Mouse (Mus musculus): ENCODE data around the gene Utf1. TPM values are rescaled to one million over a fixed set of nuclear protein-coding genes. Genes with fewer than 3 reads are reported as not detected.

Gene Utf1
- polyA plus RNA-seq (2014; fragmentation: Nextera tagmentation; extraction: Ambion mirVana): not detected in 2 replicates

DNA sequence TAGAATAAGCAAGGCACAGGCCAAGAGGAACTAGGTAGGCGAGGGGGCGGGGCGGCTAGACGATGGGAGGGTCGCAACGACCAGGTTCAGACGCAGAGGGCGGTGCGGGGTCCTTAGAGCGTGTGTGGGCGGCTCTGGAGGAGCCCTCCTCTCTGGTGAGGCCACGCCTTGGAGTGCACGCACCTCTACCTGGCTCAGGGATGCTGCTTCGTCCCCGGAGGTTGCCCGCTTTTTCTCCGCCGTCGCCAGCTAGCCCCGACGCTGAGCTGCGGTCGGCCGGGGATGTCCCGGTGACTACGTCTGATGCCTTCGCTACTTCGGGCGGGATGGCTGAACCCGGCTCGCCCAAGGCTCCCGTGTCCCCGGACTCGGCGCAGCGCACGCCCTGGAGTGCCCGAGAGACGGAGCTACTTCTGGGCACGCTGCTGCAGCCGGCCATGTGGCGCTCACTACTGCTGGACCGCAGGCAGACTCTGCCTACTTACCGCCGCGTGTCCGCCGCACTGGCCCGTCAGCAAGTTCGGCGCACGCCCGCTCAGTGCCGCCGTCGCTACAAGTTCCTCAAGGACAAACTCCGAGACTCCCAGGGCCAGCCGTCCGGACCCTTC, at the start of gene Utf1:
TSS of gene Utf1 (plus strand) at position 116 of the 608 bp plus-strand sequence.
- no peaks in the 10 kb centered on the region for H3K9me3 ChIP-seq (ENCODE audit: control insufficient read depth, low read depth, low read length)
- no peaks in the 10 kb centered on the region for H3K36me3 ChIP-seq (ENCODE audit: control insufficient read depth, insufficient read depth, low read length)
- no peak within 1 kb of the TSS for H3K9ac ChIP-seq (replicated peaks; ENCODE audit: low read depth, low read length)
- WGBS: under 1% methylated on average over 59 of the region's 59 CpGs
- peak within 1 kb of the TSS; percentile 47 for H3K4me2 ChIP-seq (replicated peaks; ENCODE audit: low read depth, low read length)
- ATAC-seq (ENCODE audit: insufficient number of reproducible peaks, insufficient read depth, low FRiP score, low read depth): peak; percentile 73; the same call in 1 of the 2 replicates
- H3K27me3 ChIP-seq (ENCODE audit: control insufficient read depth, insufficient read depth, low read length): peaks cover 39% of the 10 kb centered on the region
- no peak within 1 kb of the TSS for H3K27ac ChIP-seq (ENCODE audit: low read length)
- peaks cover 10% of the 10 kb centered on the region; the same call in 1 of the 2 replicates for H3K4me1 ChIP-seq (ENCODE audit: control insufficient read depth, insufficient read depth, low read length)
- peak within 1 kb of the TSS; percentile 28 for H3K4me3 ChIP-seq (ENCODE audit: low read depth, low read length)

DNA sequence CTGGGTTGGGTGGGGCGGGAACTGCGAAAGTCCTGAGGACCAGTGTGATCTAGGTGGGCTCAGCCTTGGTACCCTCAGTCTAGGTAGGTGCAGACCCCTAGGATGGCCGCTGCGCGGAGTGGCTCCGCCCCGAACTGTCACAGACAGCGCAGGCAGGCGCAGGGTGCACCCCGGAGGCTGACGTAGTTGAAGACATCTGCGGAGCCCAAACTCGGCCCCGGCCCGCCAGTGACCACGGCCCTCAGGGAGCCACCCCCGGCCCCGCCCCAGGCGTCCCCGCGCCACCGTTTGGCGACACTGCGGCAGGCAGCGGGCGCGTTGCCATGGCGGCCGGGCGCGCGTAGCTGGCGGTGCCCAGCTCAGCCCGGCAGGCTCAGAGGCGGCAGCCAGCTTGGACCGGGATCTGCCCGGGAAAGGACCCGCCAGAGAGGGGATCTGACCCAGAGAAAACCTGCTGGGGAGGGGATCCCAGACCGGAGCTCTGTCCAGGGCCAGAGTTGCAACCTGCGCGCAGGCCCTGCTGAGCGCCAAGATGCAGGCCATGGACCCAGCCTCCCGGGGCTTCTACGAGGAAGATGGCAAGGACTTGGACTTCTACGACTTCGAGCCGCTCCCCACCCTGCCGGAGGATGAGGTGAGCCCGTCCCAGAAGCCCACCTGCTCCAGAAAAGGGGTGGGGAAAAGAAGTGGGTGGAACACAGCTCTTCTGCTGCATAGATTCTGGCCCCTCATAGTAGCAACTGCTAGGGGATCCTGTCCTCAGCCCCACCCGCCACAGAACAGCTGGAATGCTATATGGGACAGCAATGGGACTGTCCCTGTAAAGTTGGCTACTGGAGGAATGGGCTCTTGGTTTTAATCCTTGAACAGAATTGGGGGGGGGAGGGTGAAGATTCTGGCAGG, 48.7 kb upstream of the Utf1 start, which contains the start of gene Kndc1:
TSS of gene Kndc1 (plus strand) at position 42 of the 903 bp plus-strand sequence.
- 0 out of 2 replicates have a peak within 1 kb of the TSS, but pooled peaks have one; percentile 10 for H3K9ac ChIP-seq (replicated peaks; ENCODE audit: low read depth, low read length)
- no peaks in the 10 kb centered on the region for H3K9me3 ChIP-seq (ENCODE audit: control insufficient read depth, low read depth, low read length)
- ATAC-seq (ENCODE audit: insufficient number of reproducible peaks, insufficient read depth, low FRiP score, low read depth): peak; percentile 57; the same call in 1 of the 2 replicates
- peaks cover 16% of the 10 kb centered on the region for H3K27me3 ChIP-seq (ENCODE audit: control insufficient read depth, insufficient read depth, low read length)
- H3K4me2 ChIP-seq (replicated peaks; ENCODE audit: low read depth, low read length): peak within 1 kb of the TSS; percentile 75
- no peak within 1 kb of the TSS for H3K27ac ChIP-seq (ENCODE audit: low read length)
- 1% methylated on average over 46 of the region's 50 CpGs for WGBS
- H3K4me1 ChIP-seq (ENCODE audit: control insufficient read depth, insufficient read depth, low read length): no peaks in the 10 kb centered on the region
- H3K4me3 ChIP-seq (ENCODE audit: low read depth, low read length): peak within 1 kb of the TSS; percentile 45
- H3K36me3 ChIP-seq (ENCODE audit: control insufficient read depth, insufficient read depth, low read length): no peaks in the 10 kb centered on the region

DNA sequence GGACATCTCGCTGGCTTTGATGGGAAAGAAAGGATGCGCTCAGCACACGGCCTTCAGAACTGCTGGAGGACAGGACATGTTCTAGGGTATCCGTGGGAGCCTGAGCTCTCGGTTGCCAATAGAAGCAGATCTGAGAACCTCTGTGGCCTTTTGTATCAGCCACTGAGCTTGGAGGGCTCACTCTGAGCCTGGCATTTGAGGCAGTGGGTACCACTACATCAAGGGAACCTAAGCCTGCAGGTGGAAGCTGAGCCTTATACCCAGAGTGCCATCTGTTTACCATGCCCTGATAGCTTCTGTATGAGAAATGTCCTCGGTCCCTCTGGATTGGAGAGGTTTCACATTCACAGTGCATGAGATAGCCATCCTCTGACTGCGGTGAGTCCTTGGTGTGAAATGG, 47.3 kb upstream of the Utf1 start:
- H3K27me3 ChIP-seq (ENCODE audit: control insufficient read depth, insufficient read depth, low read length): peaks cover 16% of the 10 kb centered on the region
- no peak overlapping the region for H3K4me3 ChIP-seq (ENCODE audit: low read depth, low read length)
- H3K36me3 ChIP-seq (ENCODE audit: control insufficient read depth, insufficient read depth, low read length): no peaks in the 10 kb centered on the region
- no peak overlapping the region for H3K9ac ChIP-seq (replicated peaks; ENCODE audit: low read depth, low read length)
- H3K27ac ChIP-seq (ENCODE audit: low read length): no peak overlapping the region
- H3K9me3 ChIP-seq (ENCODE audit: control insufficient read depth, low read depth, low read length): no peaks in the 10 kb centered on the region
- H3K4me2 ChIP-seq (replicated peaks; ENCODE audit: low read depth, low read length): no peak overlapping the region
- WGBS: 76% methylated on average over 7 of the region's 7 CpGs
- no peak for ATAC-seq (ENCODE audit: insufficient number of reproducible peaks, insufficient read depth, low FRiP score, low read depth)
- no peaks in the 10 kb centered on the region for H3K4me1 ChIP-seq (ENCODE audit: control insufficient read depth, insufficient read depth, low read length)

DNA sequence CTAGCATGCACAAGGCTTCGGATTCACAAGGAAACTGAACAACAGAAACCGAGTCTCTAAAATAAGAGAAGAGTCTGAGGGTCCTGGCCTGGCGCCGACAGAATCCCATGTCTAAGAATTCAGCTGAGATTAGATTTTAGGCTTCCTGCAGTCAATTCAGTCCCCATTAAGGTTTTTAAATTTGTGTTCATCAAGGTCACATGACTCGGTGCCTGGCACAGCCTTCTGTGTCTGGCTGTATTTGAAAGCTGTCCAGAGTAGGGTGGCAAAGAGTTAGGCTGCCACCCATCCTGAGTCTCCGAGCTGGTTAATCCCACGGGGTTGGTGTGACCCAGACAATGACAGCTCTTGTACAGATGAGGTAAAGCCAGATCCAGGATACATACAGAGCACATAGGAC, 46.8 kb upstream of the Utf1 start:
- Histone ChIP-seq H3K9me3 (ENCODE audit: control insufficient read depth, low read depth, low read length) (no peaks in the 10 kb centered on the region), H3K9ac (replicated peaks; ENCODE audit: low read depth, low read length) (no peak overlapping the region), H3K4me2 (replicated peaks; ENCODE audit: low read depth, low read length) (no peak overlapping the region), H3K4me3 (ENCODE audit: low read depth, low read length) (no peak overlapping the region), H3K27ac (ENCODE audit: low read length) (no peak overlapping the region), H3K36me3 (ENCODE audit: control insufficient read depth, insufficient read depth, low read length) (no peaks in the 10 kb centered on the region), H3K4me1 (ENCODE audit: control insufficient read depth, insufficient read depth, low read length) (no peaks in the 10 kb centered on the region), H3K27me3 (ENCODE audit: control insufficient read depth, insufficient read depth, low read length) (peaks cover 16% of the 10 kb centered on the region)
- 84% methylated on average over 7 of the region's 7 CpGs for WGBS
- no peak for ATAC-seq (ENCODE audit: insufficient number of reproducible peaks, insufficient read depth, low FRiP score, low read depth)

DNA sequence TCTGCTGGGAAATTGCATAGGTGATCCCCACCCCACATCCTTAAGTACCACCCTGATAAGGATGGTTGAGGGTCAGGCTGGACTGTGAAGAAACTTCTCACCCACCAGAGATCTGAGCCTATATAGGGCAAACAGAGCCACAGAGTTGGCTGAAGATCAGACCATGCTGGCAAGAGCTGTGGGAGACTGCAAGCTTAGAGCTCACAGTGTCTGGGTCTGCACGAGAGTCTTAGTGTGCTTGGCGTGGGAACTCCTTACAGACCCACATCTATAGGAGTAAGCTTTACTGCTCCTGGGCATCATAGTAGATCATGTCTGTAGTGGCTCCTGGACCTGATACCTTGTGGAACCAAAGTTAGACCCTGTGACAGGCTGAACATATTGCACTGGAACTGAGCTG, 45.0 kb upstream of the Utf1 start:
- Histone ChIP-seq H3K27me3 (ENCODE audit: control insufficient read depth, insufficient read depth, low read length) (peaks cover 13% of the 10 kb centered on the region), H3K36me3 (ENCODE audit: control insufficient read depth, insufficient read depth, low read length) (no peaks in the 10 kb centered on the region), H3K4me2 (replicated peaks; ENCODE audit: low read depth, low read length) (no peak overlapping the region), H3K27ac (ENCODE audit: low read length) (no peak overlapping the region), H3K4me3 (ENCODE audit: low read depth, low read length) (no peak overlapping the region), H3K4me1 (ENCODE audit: control insufficient read depth, insufficient read depth, low read length) (no peaks in the 10 kb centered on the region), H3K9me3 (ENCODE audit: control insufficient read depth, low read depth, low read length) (no peaks in the 10 kb centered on the region), H3K9ac (replicated peaks; ENCODE audit: low read depth, low read length) (no peak overlapping the region)
- 74% methylated on average over 2 of the region's 2 CpGs for WGBS
- ATAC-seq (ENCODE audit: insufficient number of reproducible peaks, insufficient read depth, low FRiP score, low read depth): no peak

DNA sequence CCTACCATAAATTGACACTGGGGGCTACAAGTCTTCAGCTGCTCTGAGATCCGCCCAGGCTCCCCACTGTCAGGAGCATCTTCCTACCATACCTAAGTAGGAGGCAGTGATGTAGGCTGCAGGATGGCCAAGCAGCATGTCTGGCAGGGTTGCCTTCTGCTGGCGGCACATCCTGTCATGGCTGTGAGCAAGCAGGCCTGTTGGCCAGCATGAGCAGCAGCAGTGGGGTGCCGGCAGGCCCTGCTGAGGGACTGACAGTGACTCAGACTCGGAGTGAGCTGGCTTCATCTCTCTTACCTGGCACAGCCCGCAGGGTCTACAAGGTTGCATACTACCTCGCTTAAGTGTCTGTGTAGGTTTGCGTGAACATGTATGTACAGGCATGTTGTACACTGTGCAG, 44.1 kb upstream of the Utf1 start:
- no peak overlapping the region for H3K9ac ChIP-seq (replicated peaks; ENCODE audit: low read depth, low read length)
- no peaks in the 10 kb centered on the region for H3K36me3 ChIP-seq (ENCODE audit: control insufficient read depth, insufficient read depth, low read length)
- no peaks in the 10 kb centered on the region for H3K4me1 ChIP-seq (ENCODE audit: control insufficient read depth, insufficient read depth, low read length)
- no peak overlapping the region for H3K4me2 ChIP-seq (replicated peaks; ENCODE audit: low read depth, low read length)
- H3K27ac ChIP-seq (ENCODE audit: low read length): no peak overlapping the region
- peaks cover 5% of the 10 kb centered on the region; the same call in 1 of the 2 replicates for H3K27me3 ChIP-seq (ENCODE audit: control insufficient read depth, insufficient read depth, low read length)
- no peaks in the 10 kb centered on the region for H3K9me3 ChIP-seq (ENCODE audit: control insufficient read depth, low read depth, low read length)
- no peak for ATAC-seq (ENCODE audit: insufficient number of reproducible peaks, insufficient read depth, low FRiP score, low read depth)
- H3K4me3 ChIP-seq (ENCODE audit: low read depth, low read length): no peak overlapping the region
- 80% methylated on average over 7 of the region's 7 CpGs for WGBS

DNA sequence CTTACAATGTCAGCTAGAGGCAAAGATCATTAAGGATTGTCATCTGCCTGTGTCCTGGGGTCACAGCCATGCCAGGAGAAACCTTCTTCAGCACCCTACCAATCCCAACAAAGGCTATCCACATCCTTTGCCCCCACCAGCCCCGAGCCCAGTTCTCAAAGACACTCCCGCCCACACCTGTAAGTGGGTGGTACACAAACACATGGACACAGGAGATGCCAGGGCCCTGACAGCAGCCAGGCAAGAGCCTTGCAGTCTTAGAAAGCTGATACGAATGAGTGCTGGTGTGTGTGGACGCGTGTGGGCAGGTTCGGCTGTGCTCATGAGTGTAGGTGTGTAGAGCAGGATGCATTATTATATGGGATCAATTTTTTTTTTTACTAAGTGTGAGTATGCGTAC, 43.1 kb upstream of the Utf1 start:
- Histone ChIP-seq H3K27me3 (ENCODE audit: control insufficient read depth, insufficient read depth, low read length) (no peaks in the 10 kb centered on the region), H3K4me1 (ENCODE audit: control insufficient read depth, insufficient read depth, low read length) (no peaks in the 10 kb centered on the region), H3K9ac (replicated peaks; ENCODE audit: low read depth, low read length) (no peak overlapping the region), H3K9me3 (ENCODE audit: control insufficient read depth, low read depth, low read length) (no peaks in the 10 kb centered on the region), H3K4me2 (replicated peaks; ENCODE audit: low read depth, low read length) (no peak overlapping the region), H3K27ac (ENCODE audit: low read length) (no peak overlapping the region), H3K36me3 (ENCODE audit: control insufficient read depth, insufficient read depth, low read length) (no peaks in the 10 kb centered on the region), H3K4me3 (ENCODE audit: low read depth, low read length) (no peak overlapping the region)
- no peak for ATAC-seq (ENCODE audit: insufficient number of reproducible peaks, insufficient read depth, low FRiP score, low read depth)
- 93% methylated on average over 7 of the region's 7 CpGs for WGBS

DNA sequence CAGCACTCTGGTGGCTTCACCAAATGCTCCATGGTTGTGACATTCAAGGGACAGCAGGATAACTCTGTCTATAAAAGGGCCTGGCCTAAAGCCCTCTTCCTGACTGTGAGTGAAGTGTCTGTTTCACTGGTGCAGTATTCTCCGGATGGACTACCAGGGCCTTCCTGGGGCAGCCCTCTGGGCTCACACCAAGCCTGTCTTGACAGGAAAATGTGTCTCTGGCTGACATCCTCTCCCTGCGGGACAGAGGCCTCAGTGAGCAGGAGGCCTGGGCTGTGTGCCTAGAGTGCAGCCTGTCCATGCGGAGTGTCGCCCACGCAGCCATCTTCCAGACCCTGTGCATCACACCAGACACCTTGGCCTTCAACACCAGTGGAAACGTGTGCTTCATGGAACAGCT, 42.7 kb upstream of the Utf1 start:
- Histone ChIP-seq H3K27me3 (ENCODE audit: control insufficient read depth, insufficient read depth, low read length) (no peaks in the 10 kb centered on the region), H3K9me3 (ENCODE audit: control insufficient read depth, low read depth, low read length) (no peaks in the 10 kb centered on the region), H3K36me3 (ENCODE audit: control insufficient read depth, insufficient read depth, low read length) (no peaks in the 10 kb centered on the region), H3K4me2 (replicated peaks; ENCODE audit: low read depth, low read length) (no peak overlapping the region), H3K27ac (ENCODE audit: low read length) (no peak overlapping the region), H3K4me3 (ENCODE audit: low read depth, low read length) (no peak overlapping the region), H3K9ac (replicated peaks; ENCODE audit: low read depth, low read length) (no peak overlapping the region), H3K4me1 (ENCODE audit: control insufficient read depth, insufficient read depth, low read length) (no peaks in the 10 kb centered on the region)
- WGBS: 85% methylated on average over 6 of the region's 6 CpGs
- ATAC-seq (ENCODE audit: insufficient number of reproducible peaks, insufficient read depth, low FRiP score, low read depth): no peak
